Mouse (Mus musculus) CH12.LX (cell line): ENCODE results near the gene Lrrc4. TPM values are rescaled to one million over a fixed set of nuclear protein-coding genes. Genes with fewer than 3 reads are reported as not detected.

ENCODE experiments used
- DNase-seq: peaks from one replicate; pipeline ENCODE4 v3.0.0-alpha.2; 2013; ENCODE audit errors: extremely low read depth
- H3K27ac ChIP-seq: 2 replicates; pipeline ENCODE4 v1.5.1; 2012; ENCODE audit warnings: low read depth, mild to moderate bottlenecking, control low read depth, moderate library complexity; ENCODE audit not compliant: insufficient read depth
- H3K27me3 ChIP-seq: replicated peaks from 2 replicates; pipeline ENCODE3; 2012; ENCODE audit warnings: inconsistent platforms
- H3K36me3 ChIP-seq, 2 experiments: replicated peaks in 1 of 2; 2 replicates each; pipeline versions ENCODE3 to v1.6.1; 2012; ENCODE audit warnings: inconsistent platforms in 1 of 2, low read length in 1 of 2, mild to moderate bottlenecking in 1 of 2, mixed read lengths in 1 of 2, moderate library complexity in 1 of 2; ENCODE audit not compliant: control insufficient read depth in 1 of 2, insufficient read depth in 1 of 2
- H3K4me1 ChIP-seq, 2 experiments: 2 replicates each; pipeline ENCODE4 v1.6.1; 2012; ENCODE audit warnings: inconsistent platforms in 1 of 2, moderate library complexity in 1 of 2; ENCODE audit not compliant: insufficient read depth in 2 of 2, control insufficient read depth in 1 of 2
- H3K4me2 ChIP-seq: 2 replicates; pipeline ENCODE4 v1.6.1; 2012; ENCODE audit warnings: low read depth, mild to moderate bottlenecking, control low read depth; ENCODE audit not compliant: poor library complexity, insufficient read depth, severe bottlenecking
- H3K4me3 ChIP-seq, 3 experiments: fragments of 150-350 bp in 1 of 3; sonication (generic) in 1 of 3; replicated peaks in 1 of 3; 2 replicates each; pipeline versions ENCODE3 to v1.5.1; 2011 to 2012; ENCODE audit warnings: low read depth in 2 of 3, low read length in 2 of 3, mild to moderate bottlenecking in 2 of 3, moderate library complexity in 2 of 3, control low read depth in 1 of 3, improper control_type of control experiment in 1 of 3, inconsistent platforms in 1 of 3, mixed read lengths in 1 of 3; ENCODE audit not compliant: poor library complexity in 1 of 3
- H3K79me2 ChIP-seq: replicated peaks from 2 replicates; pipeline ENCODE4 v1.6.1; 2012; ENCODE audit warnings: mild to moderate bottlenecking, moderate library complexity; ENCODE audit not compliant: control insufficient read depth, poor library complexity, insufficient read depth, severe bottlenecking; ENCODE audit errors: extremely low read depth
- H3K9ac ChIP-seq: 2 replicates; pipeline ENCODE4 v1.6.1; 2012; ENCODE audit warnings: low read depth, mild to moderate bottlenecking, control low read depth, moderate library complexity; ENCODE audit not compliant: insufficient read depth
- H3K9me3 ChIP-seq: replicated peaks from 2 replicates; pipeline ENCODE3; 2012; ENCODE audit warnings: low read length, inconsistent platforms, mixed read lengths
- BHLHE40 ChIP-seq: IDR thresholded peaks from 2 replicates; pipeline ENCODE4 v1.6.1; 2011; ENCODE audit warnings: mild to moderate bottlenecking, low read depth, low read length, improper control_type of control experiment
- CHD2 ChIP-seq: IDR thresholded peaks from 2 replicates; pipeline ENCODE4 v1.6.1; 2011; ENCODE audit warnings: low read length, improper control_type of control experiment
- CTCF ChIP-seq, 2 experiments: IDR thresholded peaks in 1 of 2; conservative IDR thresholded peaks in 1 of 2; 2 replicates each; pipeline ENCODE4 v1.5.1; 2011 to 2012; ENCODE audit warnings: low read depth in 2 of 2, low read length in 2 of 2, improper control_type of control experiment in 1 of 2, inconsistent platforms in 1 of 2, mild to moderate bottlenecking in 1 of 2, moderate library complexity in 1 of 2
- ELF1 ChIP-seq: IDR thresholded peaks from 2 replicates; pipeline ENCODE4 v1.6.1; 2014; ENCODE audit warnings: low read depth, mild to moderate bottlenecking, inconsistent platforms, low read length, improper control_type of control experiment
- EP300 ChIP-seq: IDR thresholded peaks from 2 replicates; pipeline ENCODE4 v1.6.1; 2011; ENCODE audit warnings: low read length, improper control_type of control experiment
- ETS1 ChIP-seq: conservative IDR thresholded peaks from 2 replicates; pipeline ENCODE4 v1.6.1; 2012; ENCODE audit warnings: low read depth, mild to moderate bottlenecking, inconsistent platforms, low read length, improper control_type of control experiment, moderate library complexity
- HCFC1 ChIP-seq: IDR thresholded peaks from 2 replicates; pipeline ENCODE4 v1.6.1; 2012; ENCODE audit warnings: low read depth, mild to moderate bottlenecking, inconsistent platforms, low read length, improper control_type of control experiment
- IRF4 ChIP-seq: IDR thresholded peaks from 2 replicates; pipeline ENCODE4 v1.6.1; 2014; ENCODE audit warnings: low read depth, mild to moderate bottlenecking, inconsistent platforms, low read length, improper control_type of control experiment
- JUN ChIP-seq: IDR thresholded peaks from 2 replicates; pipeline ENCODE4 v1.6.1; 2011; ENCODE audit warnings: low read depth, mild to moderate bottlenecking, low read length, improper control_type of control experiment, moderate library complexity; ENCODE audit not compliant: insufficient read depth
- MAFK ChIP-seq: IDR thresholded peaks from 2 replicates; pipeline ENCODE4 v1.6.1; 2011; ENCODE audit warnings: low read length, improper control_type of control experiment; ENCODE audit not compliant: insufficient replicate concordance
- MXI1 ChIP-seq: IDR thresholded peaks from 2 replicates; pipeline ENCODE4 v1.6.1; 2011; ENCODE audit warnings: mild to moderate bottlenecking, low read depth, low read length, improper control_type of control experiment
- NELFE ChIP-seq: IDR thresholded peaks from 2 replicates; pipeline ENCODE4 v1.6.1; 2011; ENCODE audit warnings: low read depth, low read length, improper control_type of control experiment
- NRF1 ChIP-seq: IDR thresholded peaks from 2 replicates; pipeline ENCODE4 v1.6.1; 2014; ENCODE audit warnings: low read depth, mild to moderate bottlenecking, inconsistent platforms, low read length, improper control_type of control experiment, moderate library complexity
- PAX5 ChIP-seq: IDR thresholded peaks from 2 replicates; pipeline ENCODE4 v1.6.1; 2012; ENCODE audit warnings: low read length, inconsistent platforms, mixed read lengths
- POLR2A ChIP-seq: IDR thresholded peaks from 2 replicates; pipeline ENCODE4 v1.6.1; 2011; ENCODE audit warnings: low read depth, mild to moderate bottlenecking, improper control_type of control experiment, low read length
- POLR2AphosphoS2 ChIP-seq: IDR thresholded peaks from 2 replicates; pipeline ENCODE4 v1.6.1; 2011; ENCODE audit warnings: low read depth, low read length, improper control_type of control experiment
- RAD21 ChIP-seq: IDR thresholded peaks from 2 replicates; pipeline ENCODE4 v1.6.1; 2011; ENCODE audit warnings: low read depth, mild to moderate bottlenecking, low read length, improper control_type of control experiment, moderate library complexity
- SIN3A ChIP-seq: IDR thresholded peaks from 2 replicates; pipeline ENCODE4 v1.6.1; 2012; ENCODE audit warnings: low read length, improper control_type of control experiment, inconsistent platforms
- SMC3 ChIP-seq: IDR thresholded peaks from 2 replicates; pipeline ENCODE4 v1.6.1; 2011; ENCODE audit warnings: low read depth, low read length, improper control_type of control experiment
- TCF12 ChIP-seq: IDR thresholded peaks from 2 replicates; pipeline ENCODE4 v1.6.1; 2014; ENCODE audit warnings: low read depth, mild to moderate bottlenecking, inconsistent platforms, low read length, improper control_type of control experiment
- UBTF ChIP-seq: IDR thresholded peaks from 2 replicates; pipeline ENCODE4 v1.6.1; 2012; ENCODE audit warnings: low read depth, mild to moderate bottlenecking, inconsistent platforms, low read length, improper control_type of control experiment, moderate library complexity
- USF1 ChIP-seq: IDR thresholded peaks from 2 replicates; pipeline ENCODE4 v1.6.1; 2014; ENCODE audit warnings: low read depth, mild to moderate bottlenecking, inconsistent platforms, low read length, improper control_type of control experiment
- ZC3H11A ChIP-seq: IDR thresholded peaks from 2 replicates; pipeline ENCODE4 v1.6.1; 2012; ENCODE audit warnings: low read depth, mild to moderate bottlenecking, inconsistent platforms, low read length, improper control_type of control experiment
- ZKSCAN1 ChIP-seq: IDR thresholded peaks from 2 replicates; pipeline ENCODE4 v1.6.1; 2012; ENCODE audit warnings: low read depth, inconsistent platforms, low read length, improper control_type of control experiment, borderline replicate concordance
- ZNF384 ChIP-seq: IDR thresholded peaks from 2 replicates; pipeline ENCODE4 v1.6.1; 2012; ENCODE audit warnings: low read depth, low read length, improper control_type of control experiment, inconsistent platforms
- dilution Hi-C: fragments of 300-500 bp; cut with MboI; formaldehyde crosslinking; loops from 2 replicates; pipeline ENCODE4 v1.14.3; 2020; ENCODE audit warnings: low sequenced_read_pairs; ENCODE audit not compliant: extremely low pct_unique_long_range_greater_than_20kb, extremely low pct_ligation_motif_present
- in situ Hi-C: fragments of 300-500 bp; cut with MboI; formaldehyde crosslinking; loops from 3 replicates; pipeline ENCODE4 v1.14.3; 2019; ENCODE audit warnings: low sequenced_read_pairs, low pct_ligation_motif_present, low pct_unique_long_range_greater_than_20kb, mixed read lengths
- polyA plus RNA-seq: library from polyadenylated mRNA; unstranded; fragments of >175 nt; gene quantifications from 2 replicates; pipeline ENCODE4 v1.2.1, GENCODE M21; 2012; ENCODE audit warnings: low read depth; ENCODE audit not compliant: insufficient read length
- total RNA-seq, 2 experiments: library from RNA; depleted of rRNA; stranded (reverse); fragments of 300-350 nt in 1 of 2; fragments of >200 nt in 1 of 2; gene quantifications; 2 replicates each; pipeline ENCODE4 v1.2.3; 2012 to 2014

Gene Lrrc4
- total and polyA plus RNA-seq, 3 experiments = 0.09 to 0.55 TPM; not detected in 1

GRCm38 (mm10) chr6:28831854-28832750, 555 bp upstream of the Lrrc4 start:
- no peak overlapping the region for H3K9ac ChIP-seq
- H3K27me3 ChIP-seq = no peaks in the 10 kb centered on the region
- no peak overlapping the region for H3K4me3 ChIP-seq
- H3K36me3 ChIP-seq = peaks cover 40 to 82% of the 10 kb centered on the region in 2 experiments
- DNase-seq = no peak
- H3K27ac ChIP-seq = no peak overlapping the region
- dilution Hi-C loops (no loop called here), in situ Hi-C loops (no loop called here)
- H3K9me3 ChIP-seq = peaks cover 32% of the 10 kb centered on the region
- no peaks in the 10 kb centered on the region for H3K4me1 ChIP-seq
- no peak for TF ChIP-seq SIN3A
- TF ChIP-seq TCF12 = no peak
- TF ChIP-seq PAX5 = no peak
- no peak for TF ChIP-seq CHD2
- TF ChIP-seq USF1 = no peak
- TF ChIP-seq MXI1 = no peak
- TF ChIP-seq MAFK = no peak
- no peak for TF ChIP-seq NELFE
- TF ChIP-seq ELF1 = no peak
- TF ChIP-seq IRF4 = no peak
- no peak for TF ChIP-seq BHLHE40
- TF ChIP-seq EP300 = no peak
- no peak for TF ChIP-seq RAD21
- no peak for TF ChIP-seq CTCF (conservative IDR thresholded peaks at IDR 0.05 in 1 of 2, IDR thresholded peaks at IDR 0.05 in 1 of 2; ENCODE audit: low read depth in 2 of 2, low read length in 2 of 2)
- no peak for TF ChIP-seq ZNF384
- no peak for TF ChIP-seq HCFC1
- no peak for TF ChIP-seq ETS1
- TF ChIP-seq POLR2A = no peak
- TF ChIP-seq ZKSCAN1 = no peak
- TF ChIP-seq ZC3H11A = no peak
- no peak overlapping the region for H3K4me2 ChIP-seq
- H3K79me2 ChIP-seq = no peaks in the 10 kb centered on the region

- Histone ChIP-seq H3K27me3 (no peaks in the 10 kb centered on the region), H3K9me3 (peaks cover 32% of the 10 kb centered on the region), H3K4me2 (no peak overlapping the region), H3K4me1 (peaks cover 3 to 8% of the 10 kb centered on the region in 2 experiments; a peak in 3 of 4 replicates), H3K36me3 (peaks cover 40 to 93% of the 10 kb centered on the region in 2 experiments)
- dilution Hi-C loops = no loop called here
- TF ChIP-seq JUN (no peak), ZKSCAN1 (no peak), SMC3 (no peak), POLR2AphosphoS2 (no peak), NELFE (no peak), NRF1 (no peak), ETS1 (no peak), ELF1 (no peak), SIN3A (no peak), MAFK (no peak), BHLHE40 (no peak), TCF12 (no peak), UBTF (no peak), RAD21 (no peak)
- TF ChIP-seq, all 38 proteins: peak for 0
- in situ Hi-C loops = no loop called here
- Histone ChIP-seq H3K4me3 (no peak overlapping the region), H3K79me2 (no peaks in the 10 kb centered on the region), H3K9ac (no peak overlapping the region), H3K27ac (no peak overlapping the region)
- DNase-seq = no peak
These were observed 1.2 kb downstream of the Lrrc4 start for GRCm38 (mm10) chr6:28830306-28830705.
